ENCODE assay signal across 8 mouse cellular contexts in genomic region chr5:140619151-140619771, GRCm38 (mm10). TPM values are rescaled to one million over a fixed set of nuclear protein-coding genes. Genes with fewer than 3 reads are reported as not detected.
DNase-seq lines count a peak whose midpoint lies in the region.

No protein-coding gene starts in this region.

- DNase-seq in A20 (ENCODE audit: low read depth, low spot score): peak; percentile 87
- DNase-seq in Muller cell, postnatal 12 days (ENCODE audit: inconsistent ontology term): peak; percentile 85
- DNase-seq in embryo, embryonic 9.5 days (ENCODE audit: extremely low spot score): peak; percentile 90
- DNase-seq in heart, postnatal 10 days: peak; percentile 81 to 90
- DNase-seq in kidney, postnatal 36 days: peak; percentile 61 to 88
- DNase-seq in lung, postnatal 10 days: peak; percentile 88
- peak; percentile 93 for DNase-seq in retina, embryonic 14.5 days (ENCODE audit: low spot score)
- peak; percentile 80 for DNase-seq in urinary bladder, postnatal 14 days (ENCODE audit: low spot score)

- intact Hi-C loops in heart, postnatal 10 days (cut with DNase I): loop anchor here (1.0 kb wide), 2 partner anchors 51 to 79 kb away; no protein-coding TSS in a partner anchor

RNA-seq across cellular contexts. Expression of gene Lfng, which starts 12.1 kb away (rescaled TPM):
- 10 to 100 TPM; 14.1 to 15.7 TPM for total RNA-seq in heart, postnatal 10 days (2021)

RNA-seq across cellular contexts. Expression of gene Ttyh3, which starts 29.6 kb away (rescaled TPM):
- total RNA-seq in heart, postnatal 10 days (2021): 10 to 100 TPM; 58.4 to 61.4 TPM

RNA-seq across cellular contexts. Expression of gene Grifin, which starts 54.4 kb away (rescaled TPM):
- total RNA-seq in heart, postnatal 10 days (2021): not detected

Comparison
In these comparisons a context has a peak if more than half of its experiments do, and no peak if none do; other contexts are left out.
1. Peak in every context shown above with its lines: DNase-seq.